Mouse (Mus musculus) gastrocnemius, postnatal 4 days (tissue): ENCODE measurements at regions not wholly inside any gene's neighbourhood (a gene's known extent, or its start where the extent isn't known, plus 50 kb on each side); places are given as distances from the start of the nearest gene placed in this dataset. TPM values are rescaled to one million over a fixed set of nuclear protein-coding genes. Genes with fewer than 3 reads are reported as not detected.

Source experiments
- microRNA-seq: library from miRNA; unstranded; fragments of <30 nt; microRNA quantifications from one replicate; pipeline ENCODE4 v1.2.0, GENCODE M21; 2021

Small RNAs in the stretch of these regions (microRNA-seq; reads per million reads assigned to microRNA genes)
- gene Gm44319: not detected
